Mouse (Mus musculus): ENCODE data around the gene Ephx4. TPM values are rescaled to one million over a fixed set of nuclear protein-coding genes. Genes with fewer than 3 reads are reported as not detected.
A peak's percentile ranks its signal among the peaks of the same experiment; 100 is the strongest.

Ephx4 gene
- polyA plus RNA-seq, 1 experiment from 2014 or later = 0.48 TPM

GRCm38 (mm10) chr5:107462147-107463076 is 59.9 kb downstream of the Ephx4 start:
- H3K9ac ChIP-seq (ENCODE audit: low read depth, low read length) = no peak overlapping the region
- H3K27me3 ChIP-seq (replicated peaks; ENCODE audit: control insufficient read depth, insufficient read depth, low read length) = no peaks in the 10 kb centered on the region
- no peaks in the 10 kb centered on the region for H3K9me3 ChIP-seq (ENCODE audit: control insufficient read depth, low read length)
- H3K4me3 ChIP-seq (ENCODE audit: low read depth, low read length) = no peak overlapping the region
- no peak for DNase-seq (ENCODE audit: low spot score)
- peak overlapping the region; percentile 30 for H3K4me2 ChIP-seq
- peak; percentile 91 for ATAC-seq (replicated peaks; ENCODE audit: low FRiP score)
- 70% methylated on average over 4 of the region's 4 CpGs for WGBS
- H3K36me3 ChIP-seq (ENCODE audit: control insufficient read depth, insufficient read depth, low read length) = no peaks in the 10 kb centered on the region
- H3K4me1 ChIP-seq (replicated peaks; ENCODE audit: control insufficient read depth, insufficient read depth, low read length) = peaks cover 7% of the 10 kb centered on the region
- H3K27ac ChIP-seq (ENCODE audit: low read depth, low read length) = no peak overlapping the region

GRCm38 (mm10) chr5:107466501-107466900 is 64.0 kb downstream of the Ephx4 start:
- H3K4me2 ChIP-seq = no peak overlapping the region
- H3K9ac ChIP-seq (ENCODE audit: low read depth, low read length) = no peak overlapping the region
- H3K4me3 ChIP-seq (ENCODE audit: low read depth, low read length) = no peak overlapping the region
- H3K9me3 ChIP-seq (ENCODE audit: control insufficient read depth, low read length) = no peaks in the 10 kb centered on the region
- ATAC-seq (replicated peaks; ENCODE audit: low FRiP score) = no peak
- peaks cover 10% of the 10 kb centered on the region for H3K4me1 ChIP-seq (replicated peaks; ENCODE audit: control insufficient read depth, insufficient read depth, low read length)
- 57% methylated on average over 5 of the region's 5 CpGs for whole genome bisulfite sequencing
- no peaks in the 10 kb centered on the region for H3K27me3 ChIP-seq (replicated peaks; ENCODE audit: control insufficient read depth, insufficient read depth, low read length)
- no peak overlapping the region for H3K27ac ChIP-seq (ENCODE audit: low read depth, low read length)
- H3K36me3 ChIP-seq (ENCODE audit: control insufficient read depth, insufficient read depth, low read length) = no peaks in the 10 kb centered on the region
- no peak for DNase-seq (ENCODE audit: low spot score)

- H3K4me2 ChIP-seq = no peak overlapping the region
- H3K9me3 ChIP-seq (ENCODE audit: control insufficient read depth, low read length) = no peaks in the 10 kb centered on the region
- H3K9ac ChIP-seq (ENCODE audit: low read depth, low read length) = no peak overlapping the region
- H3K4me3 ChIP-seq (ENCODE audit: low read depth, low read length) = no peak overlapping the region
- no peak for DNase-seq (ENCODE audit: low spot score)
- WGBS = 85% methylated on average over 4 of the region's 4 CpGs
- H3K36me3 ChIP-seq (ENCODE audit: control insufficient read depth, insufficient read depth, low read length) = no peaks in the 10 kb centered on the region
- no peak overlapping the region for H3K27ac ChIP-seq (ENCODE audit: low read depth, low read length)
- no peak for ATAC-seq (replicated peaks; ENCODE audit: low FRiP score)
- no peaks in the 10 kb centered on the region for H3K27me3 ChIP-seq (replicated peaks; ENCODE audit: control insufficient read depth, insufficient read depth, low read length)
- peaks cover 9% of the 10 kb centered on the region for H3K4me1 ChIP-seq (replicated peaks; ENCODE audit: control insufficient read depth, insufficient read depth, low read length)
Observed at GRCm38 (mm10) chr5:107467098-107467497, 64.6 kb downstream of the Ephx4 start.

- peak; percentile 42 for DNase-seq (ENCODE audit: low spot score)
- Histone ChIP-seq H3K27ac (ENCODE audit: low read depth, low read length) (peak overlapping the region; percentile 82), H3K4me3 (ENCODE audit: low read depth, low read length) (no peak overlapping the region), H3K4me2 (peak overlapping the region; percentile 28), H3K9me3 (ENCODE audit: control insufficient read depth, low read length) (no peaks in the 10 kb centered on the region), H3K36me3 (ENCODE audit: control insufficient read depth, insufficient read depth, low read length) (0 out of 2 replicates have a peak, but pooled peaks cover 2% of the 10 kb centered on the region), H3K9ac (ENCODE audit: low read depth, low read length) (no peak overlapping the region), H3K27me3 (replicated peaks; ENCODE audit: control insufficient read depth, insufficient read depth, low read length) (no peaks in the 10 kb centered on the region), H3K4me1 (replicated peaks; ENCODE audit: control insufficient read depth, insufficient read depth, low read length) (peaks cover 3% of the 10 kb centered on the region; the same call in 1 of the 2 replicates)
- peak; percentile 92 for ATAC-seq (replicated peaks; ENCODE audit: low FRiP score)
- 38% methylated on average over 10 of the region's 10 CpGs for WGBS
Observed at GRCm38 (mm10) chr5:107470600-107471329, 68.2 kb downstream of the Ephx4 start.

Other genes starting within 250 kb of the Ephx4 start
- gene Tgfbr3, start 113.1 kb upstream of the Ephx4 start, polyA plus RNA-seq (2014; fragmentation: Nextera tagmentation; extraction: Ambion mirVana) = 38.2 and 39.7 TPM in 2 replicates
- gene Brdt, start 71.6 kb upstream of the Ephx4 start, polyA plus RNA-seq (2014; fragmentation: Nextera tagmentation; extraction: Ambion mirVana) = 0.68 and 0.84 TPM in 2 replicates
- not detected in 2 replicates for gene Lpcat2b, start 28.8 kb downstream of the Ephx4 start, polyA plus RNA-seq (2014; fragmentation: Nextera tagmentation; extraction: Ambion mirVana)
- gene Btbd8, start 35.3 kb downstream of the Ephx4 start, polyA plus RNA-seq (2014; fragmentation: Nextera tagmentation; extraction: Ambion mirVana) = 2.5 and 2.6 TPM in 2 replicates
- gene Gm42669, start 104.9 kb downstream of the Ephx4 start, polyA plus RNA-seq (2014; fragmentation: Nextera tagmentation; extraction: Ambion mirVana) = 0.27 and 0.44 TPM in 2 replicates
- gene 1700028K03Rik, start 132.0 kb downstream of the Ephx4 start, polyA plus RNA-seq (2014; fragmentation: Nextera tagmentation; extraction: Ambion mirVana) = 0.05 and 0.12 TPM in 2 replicates
- gene Rpap2, start 194.6 kb downstream of the Ephx4 start, polyA plus RNA-seq (2014; fragmentation: Nextera tagmentation; extraction: Ambion mirVana) = 15.0 and 17.1 TPM in 2 replicates
- 20.6 and 22.7 TPM in 2 replicates for gene Glmn, start 195.2 kb downstream of the Ephx4 start, polyA plus RNA-seq (2014; fragmentation: Nextera tagmentation; extraction: Ambion mirVana)

All from liver, embryonic 11.5 days (tissue).